Mouse (Mus musculus) liver, embryonic 14 days (tissue): ENCODE results near the gene Idua. TPM values are rescaled to one million over a fixed set of nuclear protein-coding genes. Genes with fewer than 3 reads are reported as not detected.

Experiments used
- polyA plus RNA-seq: library from polyadenylated mRNA; depleted of rRNA; stranded (reverse); fragments of >200 nt; gene quantifications from 2 replicates; pipeline ENCODE4 v1.2.3, GENCODE M21; 2012; rRNA removed

Gene Idua
- polyA plus RNA-seq = 2.4 and 3.3 TPM in 2 replicates

DNA sequence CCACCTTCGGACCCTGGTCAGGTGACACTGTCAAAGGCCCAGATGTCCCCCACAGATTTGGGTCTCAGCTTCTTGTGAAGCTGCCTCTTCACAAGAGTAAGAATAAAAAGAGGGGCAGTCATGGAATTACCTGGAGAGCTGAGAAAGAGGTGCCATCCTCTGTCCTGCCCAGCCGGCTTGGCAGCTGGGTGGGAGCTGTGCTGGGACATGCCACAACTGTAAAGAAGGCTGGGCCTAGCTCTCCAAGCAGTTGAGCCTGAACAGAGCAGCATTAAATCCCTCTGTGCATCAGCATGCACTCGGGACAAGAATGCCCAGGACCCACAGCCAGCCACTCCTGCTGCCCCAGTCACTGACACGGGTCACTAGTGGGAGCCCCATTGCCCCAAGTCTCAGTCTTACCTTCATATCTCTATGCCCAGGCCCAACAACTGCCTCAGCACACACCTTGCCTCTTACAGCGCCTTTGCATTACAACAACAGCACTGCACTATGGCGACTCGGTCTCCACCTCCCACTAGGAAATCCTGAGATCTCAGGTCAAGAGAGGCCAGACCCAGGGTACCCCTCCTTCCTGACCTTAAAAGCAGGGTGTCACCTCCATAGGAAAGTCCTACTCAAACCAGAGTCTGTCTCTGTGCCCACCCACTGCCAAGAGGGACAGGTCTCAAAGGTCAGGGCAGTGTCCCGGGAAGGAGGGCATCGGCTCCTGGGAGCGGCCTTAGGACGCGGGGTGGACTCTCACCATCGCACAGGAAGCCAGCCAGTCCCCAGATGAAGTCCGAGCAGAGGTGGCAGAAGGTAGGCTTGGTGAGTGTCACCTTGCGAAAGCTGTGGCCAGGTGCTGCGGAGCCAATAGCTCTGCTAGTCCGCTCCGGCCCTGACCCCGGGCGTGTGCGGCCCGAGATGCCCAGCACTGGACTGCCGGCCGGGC is at the start of gene Idua:
Gene Idua, plus strand, starts transcription at position 634 of the 934 bp plus-strand sequence.

DNA sequence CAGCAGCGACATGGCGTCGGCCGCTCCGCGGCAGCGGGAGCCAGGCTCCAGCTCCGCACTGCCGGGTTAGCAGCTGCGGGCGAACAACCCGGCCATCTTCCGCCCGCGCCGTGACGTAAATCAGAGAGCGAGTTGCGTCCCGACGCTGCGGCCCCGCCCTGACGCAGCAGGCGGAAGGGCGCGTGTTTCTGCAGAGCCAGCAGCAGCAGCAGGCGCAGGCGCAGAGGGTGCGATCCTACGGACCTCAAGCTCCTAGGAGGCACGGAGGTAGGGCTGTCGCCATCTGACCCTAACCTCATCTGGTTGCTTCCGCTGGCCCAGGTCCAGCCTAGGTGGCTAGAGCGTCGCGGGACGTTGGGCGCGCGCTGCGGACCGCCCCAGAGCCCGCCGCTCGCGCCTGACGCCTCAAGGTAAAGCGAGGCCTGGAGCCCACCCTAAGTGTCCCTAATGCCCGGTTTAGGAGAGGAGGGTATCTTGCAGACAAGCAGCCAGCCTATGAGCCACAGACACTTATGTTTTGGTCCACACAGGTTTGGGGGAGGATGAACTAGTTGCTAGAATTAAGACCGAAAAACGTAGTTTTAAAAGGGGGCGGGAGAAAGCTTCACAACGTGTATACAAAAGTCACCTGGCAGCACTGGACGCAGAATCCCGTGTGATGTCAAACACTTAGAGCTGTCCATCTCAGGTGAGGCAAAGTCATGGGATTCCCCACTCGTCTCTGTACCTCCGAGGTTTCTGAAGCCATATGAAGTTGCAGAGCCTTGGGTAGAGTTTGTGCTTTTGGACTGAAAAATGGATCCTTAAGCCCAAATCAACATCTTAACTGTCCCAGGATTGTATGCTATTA is 30.3 kb upstream of the Idua start, which contains the start of the genes Gak and Tmem175:
Gene Gak, minus strand, starts transcription at position 122 of the 850 bp plus-strand sequence.
Gene Tmem175, plus strand, starts transcription at position 137 of the 850 bp plus-strand sequence.

DNA sequence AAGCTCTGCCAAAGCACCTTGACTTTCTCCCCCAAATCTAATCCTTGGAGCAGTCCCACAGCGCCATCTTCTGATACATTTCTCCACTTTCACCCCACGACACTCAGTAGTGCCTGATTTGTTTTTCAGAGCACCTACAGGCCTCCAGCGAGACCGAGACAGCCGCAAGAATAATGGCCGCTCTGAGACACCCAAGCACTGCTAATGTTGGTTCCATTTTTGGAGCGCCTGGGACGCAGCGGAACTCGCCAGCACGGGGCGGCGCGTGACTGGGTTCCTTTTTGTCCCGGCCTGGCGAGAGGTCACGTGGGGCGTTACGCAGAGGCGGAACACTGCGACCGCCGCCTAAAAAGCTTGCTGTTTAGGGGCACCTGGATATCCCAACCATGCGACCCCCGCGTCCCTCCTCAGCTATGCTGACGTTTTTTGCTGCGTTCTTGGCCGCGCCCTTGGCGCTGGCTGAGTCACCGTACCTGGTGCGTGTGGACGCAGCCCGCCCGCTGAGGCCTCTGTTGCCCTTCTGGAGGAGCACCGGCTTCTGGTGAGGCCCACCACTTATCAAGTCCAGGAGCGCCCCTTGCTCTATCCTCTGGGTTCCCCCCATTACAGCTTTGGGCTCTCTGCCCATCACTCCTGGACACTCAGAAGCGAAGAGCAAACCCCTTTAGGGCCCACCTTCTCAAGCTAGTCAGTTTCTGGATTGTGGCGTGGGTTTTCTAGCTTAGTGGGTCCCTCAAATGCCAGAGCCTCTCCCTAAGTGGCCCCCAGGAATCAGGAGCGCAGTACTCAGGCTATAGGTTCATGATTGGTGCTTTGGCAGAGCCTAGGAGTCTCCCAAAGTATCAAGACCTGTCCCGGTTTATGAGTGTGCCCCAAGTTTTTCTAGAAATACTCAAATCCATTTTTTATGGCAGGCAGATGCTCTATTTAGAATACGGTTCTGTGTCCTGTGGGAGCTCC is 9.1 kb downstream of the Idua start, which contains the start of gene Dgkq:
Gene Dgkq, minus strand, starts transcription at position 696 of the 960 bp plus-strand sequence.

DNA sequence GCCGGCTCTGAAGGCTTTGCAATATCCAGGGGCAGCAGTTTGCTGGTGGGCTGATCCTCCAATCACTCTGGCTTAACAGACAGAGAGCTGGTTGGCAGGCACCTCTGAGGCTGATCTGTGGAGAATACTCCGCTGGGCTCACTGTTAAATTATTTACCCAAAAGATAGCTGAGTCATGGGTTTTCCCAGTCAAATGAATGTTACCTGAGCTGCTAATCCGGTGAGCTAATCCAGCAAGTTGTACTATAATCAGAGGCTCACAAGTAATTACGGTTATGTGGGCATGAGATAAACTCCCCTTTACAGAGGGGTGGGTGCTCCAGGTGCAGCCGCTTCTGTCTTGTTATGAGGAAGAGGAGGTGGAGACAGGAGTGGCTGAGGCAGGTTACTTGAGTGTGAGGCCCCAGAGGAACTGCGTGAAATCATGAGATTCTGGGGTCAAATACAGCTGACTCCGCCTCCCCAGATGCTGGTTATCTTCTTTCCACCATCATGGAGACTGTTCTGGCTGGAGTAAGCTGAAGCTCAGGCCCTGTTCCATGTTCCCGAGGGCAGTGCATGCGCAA is 15.2 kb downstream of the Idua start, which contains the start of gene Slc26a1:
Gene Slc26a1, minus strand, starts transcription at position 319 of the 566 bp plus-strand sequence.

DNA sequence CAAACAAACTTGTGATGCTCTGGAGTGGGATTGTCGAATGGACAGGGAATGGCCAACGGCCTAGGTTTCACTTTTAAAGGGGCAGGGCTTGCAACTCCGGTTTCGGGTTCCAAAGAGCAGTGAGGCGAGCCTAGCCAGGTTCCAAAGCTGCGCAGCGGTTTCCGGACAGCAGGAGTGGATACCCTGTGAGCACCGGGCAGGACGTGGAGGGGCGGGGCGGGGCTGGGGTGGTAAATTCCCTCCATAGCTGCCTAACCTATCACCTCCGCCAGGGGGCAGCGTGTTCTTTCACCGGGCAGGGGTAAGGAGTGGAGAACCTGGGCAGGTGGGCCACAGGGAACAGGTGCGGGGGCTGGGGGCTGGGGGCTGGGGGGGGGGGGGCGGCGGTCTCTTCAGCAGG is 32.1 kb downstream of the Idua start, which contains the start of gene Fgfrl1:
Gene Fgfrl1, plus strand, starts transcription at position 112 of the 400 bp plus-strand sequence.

Other genes with a start within 250 kb of the Idua start
- 101 and 102 TPM in 2 replicates for gene Atp5k, start 225.9 kb upstream of the Idua start, polyA plus RNA-seq
- 0.29 and 0.40 TPM in 2 replicates for gene Mfsd7a, start 211.4 kb upstream of the Idua start, polyA plus RNA-seq
- gene Pcgf3, start 199.1 kb upstream of the Idua start, polyA plus RNA-seq = 5.2 and 5.4 TPM in 2 replicates
- gene Cplx1, start 110.3 kb upstream of the Idua start, polyA plus RNA-seq = 0.01 TPM in 2 replicates
- gene Gak, start 30.6 kb upstream of the Idua start, polyA plus RNA-seq = 19.7 and 21.5 TPM in 2 replicates
- gene Tmem175, start 30.6 kb upstream of the Idua start, polyA plus RNA-seq = 7.4 and 8.8 TPM in 2 replicates
- gene Dgkq, start 9.3 kb downstream of the Idua start, polyA plus RNA-seq = 4.6 and 5.9 TPM in 2 replicates
- gene Slc26a1, start 15.2 kb downstream of the Idua start, polyA plus RNA-seq = 11.9 and 13.6 TPM in 2 replicates
- 11.8 and 12.3 TPM in 2 replicates for gene Fgfrl1, start 32.1 kb downstream of the Idua start, polyA plus RNA-seq
- gene Rnf212, start 114.7 kb downstream of the Idua start, polyA plus RNA-seq = 3.0 and 3.5 TPM in 2 replicates
- gene Tmed11, start 135.0 kb downstream of the Idua start, polyA plus RNA-seq = not detected in 2 replicates
- not detected in 2 replicates for gene Vmn2r8, start 148.5 kb downstream of the Idua start, polyA plus RNA-seq
- not detected in 2 replicates for gene Vmn2r9, start 192.3 kb downstream of the Idua start, polyA plus RNA-seq